Mouse (Mus musculus) common myeloid progenitor, adult 5-6 weeks (primary cell): Measurements from ENCODE around the gene Prss33. TPM values are rescaled to one million over a fixed set of nuclear protein-coding genes. Genes with fewer than 3 reads are reported as not detected.

ENCODE experiments used
- ATAC-seq: replicated peaks from 2 replicates; pipeline ENCODE4 v1.8.0; 2016; ENCODE audit warnings: low read depth, mild to moderate bottlenecking, moderate TSS enrichment, inconsistent platforms; ENCODE audit not compliant: poor library complexity, severe bottlenecking
- total RNA-seq: library from RNA; stranded (forward); fragments of 200-1000, 187-1606 nt; gene quantifications from 2 replicates; pipeline ENCODE4 v1.2.3, GENCODE M21; 2017

The Prss33 gene
- total RNA-seq, 1 experiment from 2014 or later: not detected

GRCm38 (mm10) chr17:23828271-23829001 lies 7.4 kb downstream of the Prss33 start:
- peak; percentile 39 for ATAC-seq

DNA sequence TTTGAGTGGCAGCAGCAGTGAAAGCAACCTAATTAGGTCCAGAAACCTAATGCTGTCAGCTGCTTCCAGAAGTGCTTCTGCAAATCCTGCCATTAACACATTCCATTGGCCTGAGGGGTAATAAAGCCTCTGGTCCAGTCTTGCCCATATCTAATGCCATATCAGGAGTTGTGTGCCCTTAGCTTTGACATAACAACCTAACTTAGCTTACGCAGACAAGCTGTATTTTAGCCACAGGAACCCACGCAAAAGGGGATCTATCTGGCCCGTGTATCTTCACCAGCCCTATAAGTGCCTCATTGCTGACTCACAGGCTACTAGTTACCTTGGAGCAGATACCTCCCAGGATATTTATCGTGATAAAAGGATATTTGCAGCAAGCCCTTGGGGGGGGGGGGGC lies 10.3 kb downstream of the Prss33 start:
- no peak for ATAC-seq

DNA sequence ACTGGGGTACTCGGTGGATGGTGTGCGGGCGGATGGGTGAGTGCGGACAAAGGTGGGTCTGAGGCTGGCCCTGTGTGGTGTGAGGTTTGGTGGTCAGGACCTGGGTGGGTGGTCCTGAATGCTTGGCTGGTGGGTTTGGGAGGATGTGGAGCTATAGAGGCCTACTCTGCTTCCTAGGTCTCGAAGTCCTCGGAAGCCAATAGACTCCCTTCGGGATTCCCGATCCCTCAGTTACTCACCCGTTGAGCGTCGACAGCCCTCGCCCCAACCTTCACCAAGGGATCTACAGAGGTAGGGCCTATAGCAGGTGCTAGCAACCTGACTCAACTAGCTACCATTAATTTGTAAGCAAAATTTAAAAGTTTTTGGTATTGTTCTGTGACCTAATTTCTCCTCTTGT lies 12.2 kb downstream of the Prss33 start:
- no peak for ATAC-seq

GRCm38 (mm10) chr17:23823018-23823417 lies 12.8 kb downstream of the Prss33 start:
- ATAC-seq: no peak

- ATAC-seq: no peak
Observed at GRCm38 (mm10) chr17:23822094-23822493, 13.8 kb downstream of the Prss33 start.

DNA sequence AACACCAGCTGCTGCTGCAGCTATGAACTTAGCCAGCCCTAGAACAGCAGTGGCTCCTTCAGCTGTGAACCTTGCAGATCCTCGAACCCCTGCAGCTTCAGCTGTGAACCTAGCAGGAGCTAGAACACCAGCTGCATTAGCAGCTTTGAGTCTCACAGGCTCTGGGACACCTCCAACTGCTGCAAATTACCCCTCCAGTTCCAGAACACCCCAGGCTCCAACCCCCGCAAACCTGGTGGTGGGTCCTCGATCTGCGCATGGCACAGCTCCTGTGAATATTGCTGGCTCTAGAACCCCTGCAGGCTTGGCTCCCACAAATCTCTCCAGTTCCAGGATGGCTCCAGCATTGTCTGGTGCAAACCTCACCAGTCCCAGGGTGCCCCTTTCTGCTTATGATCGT lies 15.1 kb downstream of the Prss33 start:
- no peak for ATAC-seq

DNA sequence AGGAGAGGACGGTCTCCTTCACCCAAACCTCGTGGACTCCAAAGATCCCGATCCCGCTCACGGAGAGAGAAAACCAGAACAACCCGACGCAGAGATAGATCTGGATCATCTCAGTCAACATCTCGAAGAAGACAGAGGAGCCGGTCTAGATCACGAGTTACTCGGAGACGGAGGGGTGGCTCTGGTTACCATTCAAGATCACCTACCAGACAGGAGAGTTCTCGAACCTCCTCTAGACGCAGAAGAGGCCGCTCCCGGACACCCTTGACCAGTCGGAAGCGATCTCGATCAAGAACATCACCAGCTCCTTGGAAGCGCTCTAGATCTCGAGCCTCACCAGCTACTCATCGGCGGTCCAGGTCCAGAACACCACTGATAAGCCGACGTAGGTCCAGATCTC lies 16.6 kb downstream of the Prss33 start:
- no peak for ATAC-seq

DNA sequence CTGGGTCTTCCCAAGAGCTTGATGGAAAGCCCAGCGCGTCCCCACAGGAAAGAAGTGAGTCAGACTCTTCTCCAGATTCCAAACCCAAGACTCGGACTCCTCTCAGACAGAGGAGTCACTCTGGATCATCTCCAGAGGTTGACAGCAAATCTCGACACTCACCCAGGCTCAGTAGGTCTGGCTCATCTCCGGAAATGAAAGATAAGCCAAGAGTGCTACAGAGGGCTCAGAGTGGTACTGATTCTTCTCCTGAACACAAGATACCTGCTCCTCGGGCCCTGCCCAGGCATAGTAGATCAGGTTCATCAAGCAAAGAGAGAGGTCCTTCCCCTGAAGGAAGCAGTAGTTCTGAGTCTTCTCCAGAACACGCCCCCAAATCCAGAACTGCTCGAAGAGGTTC lies 17.3 kb downstream of the Prss33 start:
- no peak for ATAC-seq

DNA sequence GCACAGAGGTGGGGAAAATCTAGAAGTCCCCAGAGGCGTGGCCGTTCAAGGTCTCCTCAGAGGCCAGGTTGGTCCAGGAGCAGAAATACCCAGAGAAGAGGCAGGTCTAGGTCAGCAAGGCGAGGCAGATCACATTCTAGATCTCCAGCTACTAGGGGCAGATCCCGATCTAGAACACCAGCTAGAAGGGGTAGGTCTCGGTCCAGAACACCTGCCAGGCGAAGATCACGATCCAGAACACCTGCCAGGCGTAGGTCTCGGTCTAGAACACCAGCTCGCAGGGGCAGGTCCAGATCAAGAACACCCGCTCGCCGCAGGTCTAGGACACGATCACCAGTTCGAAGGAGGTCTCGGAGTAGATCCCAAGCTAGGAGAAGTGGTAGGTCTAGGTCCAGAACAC lies 20.2 kb downstream of the Prss33 start:
- no peak for ATAC-seq

GRCm38 (mm10) chr17:23807918-23808317 lies 27.9 kb downstream of the Prss33 start:
- ATAC-seq: no peak

DNA sequence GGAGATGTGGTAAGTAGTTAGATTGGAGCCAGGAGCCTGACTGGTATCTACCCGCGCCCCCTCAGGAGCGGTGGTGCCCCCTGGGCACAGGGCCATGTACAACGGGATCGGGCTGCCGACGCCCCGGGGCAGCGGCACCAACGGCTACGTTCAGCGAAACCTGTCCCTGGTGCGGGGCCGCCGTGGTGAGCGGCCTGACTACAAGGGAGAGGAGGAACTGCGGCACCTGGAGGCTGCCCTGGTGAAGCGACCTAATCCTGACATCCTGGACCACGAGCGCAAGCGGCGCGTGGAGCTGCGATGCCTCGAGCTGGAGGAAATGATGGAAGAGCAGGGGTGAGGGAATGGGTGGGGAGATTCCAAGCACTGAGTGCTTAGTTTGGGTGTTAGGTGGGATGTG lies 29.0 kb downstream of the Prss33 start:
- ATAC-seq: no peak

GRCm38 (mm10) chr17:23804426-23805085 lies 31.3 kb downstream of the Prss33 start:
- ATAC-seq: no peak

- ATAC-seq: peak; percentile 9; the same call in 1 of the 2 replicates
Observed at GRCm38 (mm10) chr17:23803366-23804041, 32.4 kb downstream of the Prss33 start.

- peak; percentile 95 for ATAC-seq
Observed at GRCm38 (mm10) chr17:23802746-23803365, 33.0 kb downstream of the Prss33 start.

DNA sequence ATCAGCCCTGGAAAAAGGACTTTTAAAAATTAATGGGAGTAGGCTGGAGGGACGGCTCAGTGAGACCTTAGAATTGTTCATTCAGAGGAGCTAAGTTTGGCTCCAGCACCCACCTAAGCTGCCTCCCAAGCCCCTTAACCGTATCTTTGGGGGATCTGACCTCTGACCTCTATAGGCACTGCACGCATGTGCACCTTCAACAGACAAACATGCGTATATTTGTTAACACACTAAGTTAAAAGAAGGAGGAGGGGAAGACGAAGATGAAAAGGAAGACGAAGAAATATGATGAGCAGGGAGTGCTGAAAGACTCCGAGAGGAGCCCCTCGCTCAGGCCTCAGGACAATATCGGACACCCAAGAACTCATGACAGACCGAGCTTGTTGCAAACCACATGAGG lies 34.2 kb downstream of the Prss33 start:
- no peak for ATAC-seq

DNA sequence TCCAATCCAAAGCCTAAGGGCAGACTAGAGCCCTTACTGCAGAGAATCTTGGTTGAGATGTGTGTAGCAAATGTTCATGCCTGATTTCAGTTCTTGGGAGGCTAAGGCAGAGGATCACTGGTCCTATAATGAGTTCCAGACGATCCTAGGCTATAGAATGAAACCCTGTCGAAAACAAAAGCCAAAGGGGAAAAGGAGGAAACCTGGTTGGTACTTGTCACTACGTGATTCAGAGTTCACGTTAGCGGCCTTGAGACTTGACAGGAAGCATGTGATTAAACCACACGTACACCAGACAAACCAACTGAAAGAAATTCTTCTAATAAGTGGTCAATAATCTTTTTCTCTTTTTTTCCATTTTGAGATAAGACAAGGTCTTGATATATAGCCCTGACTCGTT lies 38.5 kb downstream of the Prss33 start:
- ATAC-seq: peak; percentile 62

DNA sequence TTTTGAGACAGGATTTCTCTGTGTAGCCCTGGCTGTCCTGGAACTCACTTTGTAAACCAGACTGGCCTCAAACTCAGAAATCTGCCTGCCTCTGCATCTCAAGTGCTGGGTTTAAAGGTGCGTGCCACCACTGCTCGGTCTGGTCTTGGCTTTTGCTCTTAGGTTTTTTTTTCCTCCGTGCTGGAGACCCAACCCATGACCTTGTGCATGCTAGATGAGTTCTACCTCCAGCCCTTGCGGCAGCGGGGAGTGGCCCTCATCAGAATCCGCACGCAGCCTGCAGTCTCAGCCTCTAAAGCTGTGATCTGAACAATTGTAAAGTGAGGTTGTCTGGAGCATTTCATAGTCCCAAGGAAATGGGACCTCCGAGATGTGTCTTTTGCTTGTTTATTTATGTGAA lies 40.5 kb downstream of the Prss33 start:
- ATAC-seq: no peak

DNA sequence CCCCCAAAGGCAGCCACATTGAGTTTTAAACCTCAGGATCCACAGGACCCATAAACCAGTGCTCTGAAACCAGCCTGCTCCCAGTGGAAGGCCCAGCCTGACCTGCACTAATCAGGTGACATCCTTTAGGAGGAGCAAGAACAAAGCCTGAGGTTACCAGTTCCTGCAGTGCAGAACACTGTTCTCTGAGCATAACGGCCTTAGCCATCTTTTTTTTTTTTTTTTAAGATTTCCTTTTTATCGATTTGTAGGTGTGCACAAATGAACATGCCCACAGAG lies 44.8 kb downstream of the Prss33 start:
- peak; percentile 3; the same call in 1 of the 2 replicates for ATAC-seq

DNA sequence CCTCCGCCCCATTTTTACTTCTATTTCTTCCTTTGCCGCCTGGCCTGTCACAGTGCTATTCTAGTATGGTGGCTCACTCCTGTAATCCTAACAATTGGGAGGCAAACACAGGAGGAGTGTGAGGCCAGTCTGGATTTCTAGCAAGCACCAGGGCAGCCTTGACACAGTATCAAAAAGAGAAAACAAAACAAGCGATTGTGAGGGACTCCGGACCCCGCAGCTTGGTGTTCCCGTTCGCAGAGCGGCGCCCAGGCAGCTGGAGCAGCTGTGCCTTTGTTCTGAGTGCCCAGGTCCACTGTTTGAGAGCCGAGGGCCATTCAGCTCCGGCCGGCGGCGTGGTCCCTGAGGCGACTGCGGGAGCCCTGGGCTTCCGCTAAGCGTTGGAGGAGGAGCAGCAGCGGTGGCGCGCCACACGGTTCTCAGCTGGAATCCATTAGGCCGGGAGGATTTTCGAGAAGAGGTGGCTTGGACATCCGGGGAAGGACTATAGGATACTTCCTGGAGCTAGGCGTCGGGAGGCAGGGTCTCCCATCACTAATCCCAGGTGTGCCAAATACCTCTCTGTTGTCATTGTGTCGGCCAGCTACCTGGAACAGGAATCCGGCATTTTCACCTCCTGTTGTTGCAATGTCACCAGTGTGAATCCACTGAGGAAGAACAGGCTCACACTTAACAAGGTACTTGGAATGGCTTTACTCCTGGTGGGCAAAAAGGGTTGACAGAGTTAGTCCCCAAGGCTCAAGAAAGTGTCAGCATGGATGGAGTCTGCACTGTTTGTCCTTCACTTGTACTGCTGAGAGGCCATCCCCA lies 45.4 kb downstream of the Prss33 start, which contains the start of gene Srrm2:
Gene Srrm2, plus strand, starts transcription at position 264 of the 810 bp plus-strand sequence.
- ATAC-seq: peak; percentile 72

- no peak for ATAC-seq
Observed at GRCm38 (mm10) chr17:23789749-23790268, 46.0 kb downstream of the Prss33 start.
